Mouse (Mus musculus) ES-Bruce4 (cell line): Measurements from ENCODE around the gene Ppm1e. TPM values are rescaled to one million over a fixed set of nuclear protein-coding genes. Genes with fewer than 3 reads are reported as not detected.

Experiments
- H3K27ac ChIP-seq: 2 replicates; pipeline ENCODE4 v1.5.1; 2012; ENCODE audit warnings: low read length, inconsistent platforms; ENCODE audit not compliant: insufficient read depth
- H3K27me3 ChIP-seq: 2 replicates; pipeline ENCODE4 v1.6.1; 2012; ENCODE audit warnings: mild to moderate bottlenecking, low read length, inconsistent platforms; ENCODE audit not compliant: control insufficient read depth, poor library complexity, insufficient read depth, severe bottlenecking
- H3K36me3 ChIP-seq: 2 replicates; pipeline ENCODE4 v1.6.1; 2012; ENCODE audit warnings: inconsistent platforms, mild to moderate bottlenecking, low read length, moderate library complexity; ENCODE audit not compliant: control insufficient read depth, poor library complexity, insufficient read depth, severe bottlenecking
- H3K4me1 ChIP-seq: one replicate; pipeline ENCODE4 v1.8.1; 2011; ENCODE audit warnings: low read length; ENCODE audit not compliant: control insufficient read depth, insufficient read depth
- H3K4me3 ChIP-seq: 2 replicates; pipeline ENCODE4 v1.5.1; 2011; ENCODE audit warnings: low read depth, mild to moderate bottlenecking, low read length
- H3K9ac ChIP-seq: 2 replicates; pipeline ENCODE4 v1.6.1; 2012; ENCODE audit warnings: low read depth, mild to moderate bottlenecking, inconsistent platforms; ENCODE audit not compliant: poor library complexity, severe bottlenecking
- H3K9me3 ChIP-seq: replicated peaks from 2 replicates; pipeline ENCODE4 v1.6.1; 2012; ENCODE audit warnings: mild to moderate bottlenecking, low read length, inconsistent platforms; ENCODE audit not compliant: control insufficient read depth, poor library complexity, insufficient read depth, severe bottlenecking
- CTCF ChIP-seq: IDR thresholded peaks from one replicate; pipeline ENCODE4 v1.8.1; 2011; ENCODE audit warnings: low read depth, low read length
- EP300 ChIP-seq: IDR thresholded peaks from 2 replicates; pipeline ENCODE4 v1.6.1; 2011; ENCODE audit warnings: low read depth, low read length; ENCODE audit not compliant: insufficient read depth
- POLR2A ChIP-seq: IDR thresholded peaks from one replicate; pipeline ENCODE4 v1.8.1; 2011; ENCODE audit warnings: low read length; ENCODE audit not compliant: insufficient read depth
- polyA plus RNA-seq: library from polyadenylated mRNA; stranded (reverse); fragments of >200 nt; gene quantifications from 2 replicates; pipeline ENCODE4 v1.2.4, GENCODE M21; 2011; ENCODE audit warnings: low read depth; ENCODE audit not compliant: missing spikeins, insufficient read depth, insufficient read length

The Ppm1e gene
- polyA plus RNA-seq, 1 experiment: 1.4 TPM

DNA sequence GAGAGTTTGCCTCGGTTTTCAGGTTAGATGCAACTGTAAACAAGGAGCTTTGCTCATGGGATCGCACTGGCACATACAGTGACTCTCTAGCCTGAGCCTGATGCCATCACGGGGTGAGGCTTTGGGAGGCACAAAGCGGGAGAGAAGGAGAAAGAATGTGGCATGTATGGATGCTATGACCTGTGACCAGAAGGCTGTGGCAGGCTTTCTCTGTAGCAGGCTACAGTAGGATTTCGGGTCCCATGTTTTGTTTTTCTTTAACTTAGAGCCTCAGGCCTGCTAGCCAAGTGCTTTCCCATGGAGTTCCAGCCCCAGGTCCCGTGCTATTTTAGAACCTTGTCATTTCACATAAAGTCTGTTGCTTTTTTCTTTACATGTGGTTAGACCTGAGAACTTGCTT is 108.7 kb downstream of the Ppm1e start:
- TF ChIP-seq POLR2A (no peak), EP300 (no peak), CTCF (no peak)
- H3K27ac ChIP-seq: no peak overlapping the region

DNA sequence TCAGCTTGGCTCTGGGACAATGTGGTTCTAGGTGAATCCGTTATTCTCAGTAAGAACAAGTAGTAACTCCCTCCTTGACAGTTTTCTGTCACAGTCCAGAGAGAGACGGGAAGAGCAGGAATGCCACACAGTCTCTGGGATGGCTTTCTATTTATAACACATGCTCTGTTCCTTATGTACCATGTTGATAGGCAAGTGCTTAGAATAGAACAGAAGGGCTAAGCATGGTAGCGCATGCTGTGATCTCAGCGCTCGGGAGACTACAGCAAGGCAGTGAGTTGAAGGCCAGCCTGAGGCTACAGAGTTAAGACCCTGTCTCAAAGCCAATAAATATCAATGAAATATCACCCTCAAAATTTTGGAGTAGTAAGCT is 111.3 kb downstream of the Ppm1e start:
- Histone ChIP-seq H3K27me3 (no peaks in the 10 kb centered on the region), H3K9me3 (no peaks in the 10 kb centered on the region), H3K27ac (no peak overlapping the region), H3K4me3 (no peak overlapping the region), H3K9ac (no peak overlapping the region), H3K36me3 (no peaks in the 10 kb centered on the region), H3K4me1 (no peaks in the 10 kb centered on the region)
- TF ChIP-seq CTCF: no peak
- no peak for TF ChIP-seq EP300
- no peak for TF ChIP-seq POLR2A

More for the DNA sequence above, 108.7 kb downstream of the Ppm1e start:
- Histone ChIP-seq H3K9ac (no peak overlapping the region), H3K9me3 (no peaks in the 10 kb centered on the region), H3K36me3 (no peaks in the 10 kb centered on the region), H3K4me3 (no peak overlapping the region), H3K27me3 (no peaks in the 10 kb centered on the region), H3K4me1 (no peaks in the 10 kb centered on the region)

DNA sequence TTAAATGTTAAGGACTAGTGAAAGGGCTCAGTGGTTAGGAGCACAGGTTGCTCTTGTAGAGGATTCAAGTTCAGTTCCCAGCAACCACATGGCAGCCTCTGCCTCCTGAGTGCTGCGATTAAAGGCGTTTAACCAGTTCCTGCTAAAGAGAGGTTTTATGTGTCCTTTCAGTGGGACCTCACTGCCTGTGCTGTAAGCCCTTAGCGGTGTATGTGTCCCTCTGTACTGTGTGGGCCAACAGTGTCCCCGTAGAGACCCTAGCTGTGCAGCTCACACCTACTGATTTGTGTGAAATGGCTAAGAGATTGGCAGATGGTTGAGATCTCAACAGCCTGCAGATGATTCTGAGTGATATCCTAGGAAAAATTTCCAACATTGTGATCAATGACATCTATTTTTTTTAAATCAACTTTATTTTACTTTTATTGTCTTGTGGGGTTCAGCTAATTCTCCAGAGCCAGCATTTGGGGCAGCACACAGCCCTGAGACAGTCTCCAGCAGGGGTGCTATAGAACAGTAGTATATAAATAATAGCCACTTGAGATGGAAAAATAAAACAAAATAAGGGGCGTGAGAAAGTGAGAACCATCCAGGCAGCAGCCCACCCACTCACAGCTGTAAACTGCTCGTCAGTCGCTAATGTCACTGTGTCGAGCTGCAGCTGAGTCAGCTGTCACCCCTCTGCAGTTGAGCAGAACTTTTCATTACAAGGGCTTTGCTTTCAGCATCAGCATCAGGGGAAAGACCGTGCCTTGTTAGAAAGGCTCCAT is 111.9 kb downstream of the Ppm1e start:
- Histone ChIP-seq H3K4me1 (no peaks in the 10 kb centered on the region), H3K27me3 (no peaks in the 10 kb centered on the region), H3K27ac (no peak overlapping the region), H3K9me3 (no peaks in the 10 kb centered on the region), H3K9ac (no peak overlapping the region), H3K36me3 (no peaks in the 10 kb centered on the region), H3K4me3 (no peak overlapping the region)
- no peak for TF ChIP-seq CTCF
- no peak for TF ChIP-seq POLR2A
- no peak for TF ChIP-seq EP300

DNA sequence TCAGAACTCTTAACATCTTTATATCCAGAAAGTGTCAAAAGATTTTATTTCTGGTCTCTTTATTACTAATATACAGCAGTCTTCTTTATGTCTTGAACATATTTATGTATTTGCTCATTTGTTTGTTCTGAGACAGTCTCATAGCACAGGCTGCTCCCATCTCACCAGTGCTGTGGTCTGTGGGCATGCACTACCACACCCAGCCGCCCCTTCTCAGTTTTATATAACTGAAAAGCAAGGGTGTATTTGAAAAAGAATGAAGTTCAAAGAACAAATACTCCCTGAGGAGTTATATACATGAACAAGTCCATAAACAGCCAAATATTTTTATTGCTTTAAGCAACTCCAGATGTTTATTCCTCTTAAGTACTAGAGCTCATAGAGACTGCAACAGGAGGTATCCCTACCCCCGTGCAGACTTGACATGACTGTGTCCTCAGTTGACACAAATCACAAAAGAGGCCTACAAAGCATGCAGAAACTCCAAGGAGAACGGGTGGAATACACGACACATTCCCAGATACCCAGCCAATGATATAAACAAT is 112.6 kb downstream of the Ppm1e start:
- no peak overlapping the region for H3K9ac ChIP-seq
- no peaks in the 10 kb centered on the region for H3K9me3 ChIP-seq
- TF ChIP-seq EP300: no peak
- TF ChIP-seq CTCF: no peak
- no peak for TF ChIP-seq POLR2A
- H3K4me3 ChIP-seq: no peak overlapping the region
- no peaks in the 10 kb centered on the region for H3K27me3 ChIP-seq
- H3K27ac ChIP-seq: no peak overlapping the region
- H3K36me3 ChIP-seq: no peaks in the 10 kb centered on the region
- H3K4me1 ChIP-seq: no peaks in the 10 kb centered on the region

DNA sequence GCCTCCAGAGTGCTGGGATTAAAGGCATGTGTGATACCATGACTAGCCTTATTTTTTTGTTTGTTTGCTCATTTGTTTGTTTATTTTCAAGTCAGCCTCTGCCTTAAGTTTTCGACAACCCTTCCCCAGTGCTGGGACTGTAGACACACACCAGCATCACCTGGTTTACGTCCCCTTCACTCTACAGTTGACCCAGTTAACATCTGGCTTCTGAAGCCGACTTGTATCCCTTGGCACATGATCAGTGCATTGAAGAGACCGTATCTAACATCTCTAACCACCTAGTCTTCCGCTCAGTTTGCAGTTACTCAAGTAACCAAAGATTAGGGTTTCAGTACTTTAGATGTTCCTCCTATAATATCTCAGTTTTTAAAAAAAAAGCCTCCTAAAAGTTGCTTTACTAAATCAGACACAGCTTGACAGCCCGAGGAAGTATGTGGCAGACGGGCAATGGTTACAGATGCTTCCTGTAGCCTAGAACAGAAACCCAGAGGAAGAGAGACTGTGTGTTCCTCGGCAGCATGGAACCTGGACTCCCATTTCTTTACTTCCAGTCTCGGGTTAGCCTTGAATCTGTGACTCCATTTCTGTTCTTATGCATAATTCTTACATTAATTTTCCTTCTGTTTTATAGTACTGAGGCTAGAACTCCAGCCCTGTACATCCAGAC is 113.5 kb downstream of the Ppm1e start:
- Histone ChIP-seq H3K4me1 (no peaks in the 10 kb centered on the region), H3K27ac (no peak overlapping the region), H3K27me3 (no peaks in the 10 kb centered on the region), H3K4me3 (no peak overlapping the region), H3K9me3 (no peaks in the 10 kb centered on the region), H3K9ac (no peak overlapping the region), H3K36me3 (no peaks in the 10 kb centered on the region)
- TF ChIP-seq EP300: no peak
- TF ChIP-seq CTCF: no peak
- no peak for TF ChIP-seq POLR2A

DNA sequence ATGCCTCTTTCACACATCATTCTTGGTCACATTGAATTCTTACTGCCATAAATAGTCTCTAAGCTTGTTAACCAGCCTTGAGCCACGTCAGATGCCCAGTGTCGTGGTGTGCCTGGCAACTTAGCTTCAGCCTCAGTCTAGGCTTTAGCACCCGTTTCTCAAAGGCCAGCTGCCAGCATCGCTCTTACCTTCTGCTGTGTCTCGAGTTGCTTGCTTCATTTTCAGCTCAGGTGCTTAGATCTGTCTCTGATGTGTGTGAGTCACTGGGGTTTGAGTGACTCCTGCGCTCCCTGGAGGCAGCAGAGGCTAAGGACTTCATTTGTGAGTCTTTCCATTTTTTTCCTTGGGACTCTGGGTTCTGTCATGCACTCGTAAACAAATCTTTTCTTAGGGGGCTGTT is 117.6 kb downstream of the Ppm1e start:
- Histone ChIP-seq H3K27ac (no peak overlapping the region), H3K9ac (no peak overlapping the region), H3K4me1 (no peaks in the 10 kb centered on the region), H3K4me3 (no peak overlapping the region), H3K36me3 (0 out of 2 replicates have a peak, but pooled peaks cover 3% of the 10 kb centered on the region), H3K27me3 (no peaks in the 10 kb centered on the region), H3K9me3 (no peaks in the 10 kb centered on the region)
- no peak for TF ChIP-seq EP300
- no peak for TF ChIP-seq CTCF
- TF ChIP-seq POLR2A: no peak
